Mouse (Mus musculus) intestine, postnatal 0 days (tissue): Measurements from ENCODE around the gene Sirpa. TPM values are rescaled to one million over a fixed set of nuclear protein-coding genes. Genes with fewer than 3 reads are reported as not detected.
A peak's percentile ranks its signal among the peaks of the same experiment; 100 is the strongest.

Source experiments
- ATAC-seq: fragments of 200-750 bp; cut with Nextera tagmentation; 2 replicates; pipeline ENCODE4 v1.8.0; 2017; ENCODE audit warnings: mild to moderate bottlenecking, moderate TSS enrichment, moderate library complexity
- H3K27ac ChIP-seq: fragments of 300-500 bp; sonication (generic); 2 replicates; pipeline ENCODE4 v1.5.1; 2014; ENCODE audit warnings: mild to moderate bottlenecking, low read depth, low read length, moderate library complexity
- H3K27me3 ChIP-seq: fragments of 300-500 bp; sonication (generic); replicated peaks from 2 replicates; pipeline ENCODE4 v1.6.1; 2014; ENCODE audit warnings: low read length, mixed read lengths; ENCODE audit not compliant: control insufficient read depth, insufficient read depth
- H3K36me3 ChIP-seq: fragments of 300-500 bp; sonication (generic); 2 replicates; pipeline ENCODE4 v1.6.1; 2014; ENCODE audit warnings: mild to moderate bottlenecking, moderate library complexity; ENCODE audit not compliant: control insufficient read depth, insufficient read depth
- H3K4me1 ChIP-seq: fragments of 300-500 bp; sonication (generic); replicated peaks from 2 replicates; pipeline ENCODE4 v1.6.1; 2014; ENCODE audit warnings: antibody characterized with exemption, low read length, mixed read lengths; ENCODE audit not compliant: control insufficient read depth, insufficient read depth
- H3K4me2 ChIP-seq: fragments of 300-500 bp; sonication (generic); replicated peaks from 2 replicates; pipeline ENCODE4 v1.6.1; 2014; ENCODE audit warnings: low read depth, mild to moderate bottlenecking, moderate library complexity
- H3K4me3 ChIP-seq: fragments of 300-500 bp; sonication (generic); 2 replicates; pipeline ENCODE4 v1.5.1; 2014; ENCODE audit warnings: low read depth, low read length
- H3K9ac ChIP-seq: fragments of 300-500 bp; sonication (generic); 2 replicates; pipeline ENCODE4 v1.6.1; 2014; ENCODE audit warnings: mild to moderate bottlenecking, low read depth, low read length
- H3K9me3 ChIP-seq: fragments of 300-500 bp; sonication (generic); 2 replicates; pipeline ENCODE4 v1.6.1; 2016; ENCODE audit warnings: mixed run types; ENCODE audit not compliant: control insufficient read depth
- CTCF ChIP-seq: sonication (generic); IDR thresholded peaks from 2 replicates; pipeline ENCODE4 v1.5.1; 2016; ENCODE audit warnings: low read depth, mild to moderate bottlenecking, control low read depth, antibody characterized with exemption, moderate library complexity
- WGBS: fragments of 180-500 bp; shearing (Covaris S2); extraction: QIAGEN DNeasy Blood & Tissue Kit; methylation state at CpG from one replicate; pipeline ENCODE4 v1.1.7; 2014; 5-methylcytosine and 5-hydroxymethylcytosine counted together
- polyA plus RNA-seq: library from polyadenylated mRNA; unstranded; fragments of >200 nt; fragmentation: Nextera tagmentation; extraction: Ambion mirVana; gene quantifications from 2 replicates; pipeline ENCODE4 v1.2.1, GENCODE M21; 2015

Sirpa gene
- polyA plus RNA-seq, 1 experiment from 2014 or later, result 9.5 TPM

DNA sequence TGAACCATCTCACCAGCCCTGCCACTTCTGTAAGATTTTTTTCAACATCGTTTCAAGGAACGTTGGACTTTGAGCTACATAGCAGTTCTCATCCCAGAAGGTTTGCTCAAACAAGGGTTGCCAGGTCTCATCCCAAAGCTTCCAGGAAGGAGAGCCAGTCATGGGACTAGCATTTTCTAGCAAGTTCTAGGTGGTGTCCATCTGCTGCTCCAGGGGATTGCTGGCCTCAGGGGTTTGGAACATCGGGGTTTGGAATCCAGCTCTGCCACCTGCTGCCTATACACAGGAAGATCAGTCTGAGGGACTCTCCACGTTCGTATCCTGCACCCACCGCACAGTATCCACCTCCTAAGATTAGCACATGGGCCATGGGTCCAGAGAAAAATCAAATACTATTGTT lies 67.4 kb downstream of the Sirpa start:
- no peak overlapping the region for H3K9ac ChIP-seq
- no peaks in the 10 kb centered on the region for H3K9me3 ChIP-seq
- peak; percentile 47 for TF ChIP-seq CTCF
- no peak for ATAC-seq
- no peaks in the 10 kb centered on the region for H3K27me3 ChIP-seq
- H3K4me3 ChIP-seq, result no peak overlapping the region
- H3K36me3 ChIP-seq, result no peaks in the 10 kb centered on the region
- H3K4me1 ChIP-seq, result no peaks in the 10 kb centered on the region
- H3K27ac ChIP-seq, result no peak overlapping the region
- 54% methylated on average over 6 of the region's 6 CpGs for WGBS
- H3K4me2 ChIP-seq, result no peak overlapping the region

DNA sequence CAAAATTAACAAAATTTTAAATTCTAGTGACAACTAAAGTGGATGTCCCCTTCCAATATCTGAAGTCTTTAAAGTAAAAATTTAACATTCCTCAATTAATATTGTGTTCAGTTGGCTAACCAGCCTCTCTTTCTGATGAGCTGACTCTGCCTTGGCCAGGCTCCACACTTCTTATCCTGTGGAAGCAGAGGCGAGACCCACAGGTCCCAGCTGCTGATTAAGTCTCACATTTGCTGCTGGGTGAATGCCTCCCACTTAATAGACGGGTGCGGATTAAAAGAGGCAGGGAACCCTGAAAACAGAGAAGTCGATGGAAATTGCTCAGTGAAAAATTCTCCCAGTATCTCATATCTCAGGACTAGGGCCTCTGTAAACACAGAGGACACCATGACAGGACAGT lies 69.8 kb downstream of the Sirpa start:
- Histone ChIP-seq H3K4me1 (no peaks in the 10 kb centered on the region), H3K36me3 (no peaks in the 10 kb centered on the region), H3K27ac (no peak overlapping the region), H3K27me3 (no peaks in the 10 kb centered on the region), H3K9me3 (no peaks in the 10 kb centered on the region), H3K4me3 (no peak overlapping the region), H3K4me2 (no peak overlapping the region), H3K9ac (no peak overlapping the region)
- 75% methylated on average over 4 of the region's 4 CpGs for WGBS
- no peak for TF ChIP-seq CTCF
- no peak for ATAC-seq

DNA sequence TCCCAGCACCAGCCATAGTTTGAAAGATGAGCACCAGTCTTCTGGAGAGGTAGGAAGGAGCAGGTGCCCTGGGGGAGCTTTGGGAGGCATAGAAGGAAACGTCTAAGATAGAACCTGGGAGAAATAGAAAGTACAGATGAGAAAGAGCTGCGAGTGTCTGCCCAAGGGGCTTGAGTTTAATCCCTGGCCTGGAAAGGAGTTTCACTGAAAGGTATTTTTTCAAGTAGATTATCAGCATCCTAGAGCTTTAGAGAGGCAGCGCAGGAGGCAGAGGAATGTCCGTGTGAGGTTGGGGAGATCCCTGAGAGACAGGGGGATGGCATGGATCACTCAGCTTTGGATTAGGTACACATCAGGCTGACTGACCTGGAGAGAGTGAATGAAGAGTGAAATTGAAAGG lies 79.3 kb downstream of the Sirpa start:
- H3K36me3 ChIP-seq, result no peaks in the 10 kb centered on the region
- H3K4me3 ChIP-seq, result no peak overlapping the region
- no peak overlapping the region for H3K4me2 ChIP-seq
- H3K9me3 ChIP-seq, result no peaks in the 10 kb centered on the region
- 77% methylated on average over 4 of the region's 4 CpGs for WGBS
- no peak for TF ChIP-seq CTCF
- H3K9ac ChIP-seq, result no peak overlapping the region
- H3K27ac ChIP-seq, result no peak overlapping the region
- no peaks in the 10 kb centered on the region for H3K27me3 ChIP-seq
- ATAC-seq, result no peak
- no peaks in the 10 kb centered on the region for H3K4me1 ChIP-seq

DNA sequence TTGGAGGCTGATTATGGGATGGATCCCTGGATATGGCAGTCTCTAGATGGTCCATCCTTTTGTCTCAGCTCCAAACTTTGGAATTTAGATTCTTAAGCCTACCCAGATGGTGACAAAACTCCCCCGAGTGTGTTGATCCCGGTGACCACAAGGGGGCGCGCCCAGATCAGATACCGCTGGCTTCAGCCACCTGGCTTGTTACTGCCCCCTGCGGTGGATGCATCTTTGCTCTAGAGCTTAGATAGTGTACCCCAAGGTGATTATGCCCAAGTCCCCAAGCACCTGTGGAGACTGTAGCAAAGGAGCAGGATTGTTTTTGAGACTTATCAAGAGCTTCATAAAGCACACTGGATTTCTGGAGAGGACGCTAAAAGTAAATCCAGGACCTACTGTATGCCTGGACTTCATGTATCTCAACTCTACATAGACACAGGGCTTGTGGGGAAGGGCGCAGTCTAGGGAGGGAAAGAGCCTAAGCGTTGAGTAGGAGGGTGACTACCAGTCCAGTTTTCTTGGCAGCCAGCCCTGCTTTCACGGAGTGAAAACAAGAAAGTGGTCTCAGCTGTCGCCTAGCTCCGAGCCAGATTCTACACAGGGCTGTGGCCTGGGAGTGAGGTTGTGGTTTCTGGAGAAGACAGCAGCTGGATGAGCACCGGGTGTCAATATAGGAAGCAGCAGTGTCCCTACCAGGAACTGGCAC lies 82.5 kb downstream of the Sirpa start:
- 26% methylated on average over 13 of the region's 13 CpGs for WGBS
- no peak overlapping the region for H3K4me3 ChIP-seq
- TF ChIP-seq CTCF, result peak; percentile 98
- no peak overlapping the region for H3K27ac ChIP-seq
- H3K36me3 ChIP-seq, result no peaks in the 10 kb centered on the region
- no peaks in the 10 kb centered on the region for H3K27me3 ChIP-seq
- H3K4me1 ChIP-seq, result no peaks in the 10 kb centered on the region
- 0 out of 2 replicates have a peak, but pooled peaks have one; percentile 36 for ATAC-seq
- no peaks in the 10 kb centered on the region for H3K9me3 ChIP-seq
- no peak overlapping the region for H3K4me2 ChIP-seq
- H3K9ac ChIP-seq, result no peak overlapping the region

DNA sequence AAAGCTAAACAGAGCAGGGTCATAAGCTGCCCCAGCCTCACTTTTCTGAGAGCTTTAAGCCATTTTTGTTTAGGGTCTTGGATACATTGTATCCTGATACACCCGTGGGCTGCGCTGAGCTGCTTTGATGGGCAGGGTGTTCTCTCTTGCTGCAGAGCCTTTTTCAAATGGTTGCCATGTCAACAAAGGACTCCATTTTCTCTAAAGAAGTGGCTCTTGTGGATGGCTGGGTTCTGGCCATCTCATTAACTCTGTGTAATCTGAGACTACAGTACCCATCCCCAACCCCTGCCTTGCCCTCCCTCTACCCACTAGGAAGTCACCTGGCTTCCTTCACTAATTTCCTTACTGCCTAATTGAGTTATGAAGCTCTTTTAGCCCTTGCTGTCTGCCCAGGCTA lies 85.0 kb downstream of the Sirpa start:
- ATAC-seq, result no peak
- TF ChIP-seq CTCF, result no peak
- no peaks in the 10 kb centered on the region for H3K27me3 ChIP-seq
- no peak overlapping the region for H3K9ac ChIP-seq
- no peaks in the 10 kb centered on the region for H3K36me3 ChIP-seq
- H3K4me3 ChIP-seq, result no peak overlapping the region
- 41% methylated on average over 2 of the region's 2 CpGs for WGBS
- no peaks in the 10 kb centered on the region for H3K4me1 ChIP-seq
- no peaks in the 10 kb centered on the region for H3K9me3 ChIP-seq
- H3K27ac ChIP-seq, result no peak overlapping the region
- no peak overlapping the region for H3K4me2 ChIP-seq

DNA sequence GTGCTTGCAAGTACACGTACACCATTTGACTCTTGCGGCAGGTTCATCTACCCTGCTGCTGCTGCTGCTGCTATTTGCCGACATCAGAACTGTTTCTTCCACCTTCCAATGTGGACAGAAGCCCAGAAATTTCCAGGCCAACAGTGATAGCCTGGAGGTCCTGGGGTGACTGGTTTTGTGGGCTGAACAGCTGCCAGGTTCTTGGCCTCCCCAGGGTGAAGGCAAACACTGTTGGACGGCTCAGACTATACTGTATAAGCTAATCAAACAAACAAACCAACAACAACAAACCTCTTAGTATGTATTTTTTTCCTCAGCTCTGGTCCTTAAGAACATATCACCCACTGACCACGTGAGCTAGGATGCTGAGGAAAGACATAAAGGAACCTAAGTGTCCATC lies 86.4 kb downstream of the Sirpa start:
- Histone ChIP-seq H3K36me3 (no peaks in the 10 kb centered on the region), H3K4me2 (no peak overlapping the region), H3K9me3 (no peaks in the 10 kb centered on the region), H3K27ac (no peak overlapping the region), H3K27me3 (no peaks in the 10 kb centered on the region), H3K4me1 (no peaks in the 10 kb centered on the region), H3K9ac (no peak overlapping the region), H3K4me3 (no peak overlapping the region)
- no peak for ATAC-seq
- no peak for TF ChIP-seq CTCF
- 74% methylated on average over 5 of the region's 5 CpGs for WGBS

GRCm38 (mm10) chr2:129680236-129680635 lies 87.6 kb downstream of the Sirpa start:
- H3K36me3 ChIP-seq, result no peaks in the 10 kb centered on the region
- WGBS, result 86% methylated on average over 3 of the region's 3 CpGs
- H3K4me2 ChIP-seq, result no peak overlapping the region
- H3K9me3 ChIP-seq, result no peaks in the 10 kb centered on the region
- H3K9ac ChIP-seq, result no peak overlapping the region
- H3K4me3 ChIP-seq, result no peak overlapping the region
- H3K4me1 ChIP-seq, result no peaks in the 10 kb centered on the region
- TF ChIP-seq CTCF, result no peak
- ATAC-seq, result no peak
- no peaks in the 10 kb centered on the region for H3K27me3 ChIP-seq
- H3K27ac ChIP-seq, result no peak overlapping the region

Other genes starting within 250 kb of the Sirpa start
- gene Il1b, start 221.7 kb upstream of the Sirpa start, polyA plus RNA-seq, result 0.33 and 0.35 TPM in 2 replicates
- not detected in 2 replicates for gene F830045P16Rik, start 56.2 kb upstream of the Sirpa start, polyA plus RNA-seq
- 1.2 and 1.5 TPM in 2 replicates for gene Pdyn, start 107.0 kb downstream of the Sirpa start, polyA plus RNA-seq
- 5.0 and 5.7 TPM in 2 replicates for gene Stk35, start 207.7 kb downstream of the Sirpa start, polyA plus RNA-seq